Mouse (Mus musculus): ENCODE results near the gene Susd6.

- TF ChIP-seq CTCF (IDR thresholded peaks at IDR 0.05; ENCODE audit: insufficient read depth, low read depth, low read length) (no peak), POLR2A (IDR thresholded peaks at IDR 0.05; ENCODE audit: insufficient read depth, low read depth, low read length) (no peak)
Measured at GRCm38 (mm10) chr12:80866023-80866422, 75.7 kb downstream of the Susd6 start.

Measured in olfactory bulb, adult 2 months (tissue).